Mouse (Mus musculus) urinary bladder, postnatal 25 days (tissue): ENCODE measurements around the gene Lipa.
A peak's percentile ranks its signal among the peaks of the same experiment; 100 is the strongest.

Source experiments
- DNase-seq: peaks from one replicate; pipeline ENCODE4 v3.0.0; 2022; ENCODE audit warnings: low spot score

Gene Lipa

DNA sequence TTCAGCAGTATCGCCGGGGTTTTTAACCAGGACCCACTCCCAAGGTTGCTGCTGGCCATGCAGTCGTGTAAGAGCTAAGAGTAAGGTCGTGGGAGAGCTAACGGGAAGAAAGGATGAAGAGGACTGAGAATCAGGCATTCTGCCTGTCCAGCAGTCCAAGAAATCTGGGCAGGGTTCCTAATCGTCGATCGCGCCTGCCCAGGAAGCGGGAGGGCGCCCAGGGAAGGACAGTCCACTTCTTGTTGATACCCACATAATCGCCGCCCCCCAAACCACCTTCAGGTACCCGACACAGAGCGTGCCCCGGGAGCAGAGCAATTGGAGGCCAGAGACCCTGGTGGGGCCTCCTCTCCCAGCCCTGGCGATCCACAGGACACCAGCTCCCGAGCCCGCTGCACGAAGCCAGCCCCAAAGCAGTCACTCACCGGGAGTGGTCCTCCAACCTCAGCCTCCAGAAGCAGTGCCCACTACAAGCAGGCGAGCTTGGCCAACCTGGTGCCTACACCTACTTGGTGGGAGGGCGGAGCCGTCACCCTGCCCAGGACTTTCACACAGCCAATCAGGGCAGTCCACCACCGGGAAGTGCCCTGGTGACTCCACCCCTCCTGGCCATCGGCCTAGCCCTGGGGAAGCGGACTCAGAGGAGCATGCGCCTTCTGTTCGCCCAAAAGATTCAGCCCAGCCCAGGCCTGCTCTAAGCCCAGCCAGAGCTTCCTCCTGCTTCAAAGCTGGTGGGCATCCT is at the start of gene Lipa:
TSS of gene Lipa (minus strand) at position 534 of the 742 bp plus-strand sequence.
- peak; percentile 86 for DNase-seq

DNA sequence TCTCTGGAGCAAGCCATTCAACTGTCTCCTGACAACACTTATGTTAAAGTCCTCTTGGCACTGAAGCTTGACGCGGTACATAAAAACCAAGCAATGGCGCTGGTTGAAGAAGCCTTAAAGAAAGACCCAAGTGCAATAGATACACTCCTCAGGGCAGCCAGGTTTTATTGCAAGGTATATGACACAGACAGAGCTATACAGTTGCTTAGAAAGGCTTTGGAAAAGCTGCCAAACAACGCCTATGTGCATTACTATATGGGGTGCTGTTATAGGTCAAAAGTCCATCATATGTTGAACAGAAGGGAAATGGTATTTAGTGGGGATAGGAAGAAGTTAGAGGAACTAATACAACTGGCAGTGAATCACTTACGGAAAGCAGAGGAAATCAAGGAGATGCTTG is 46.4 kb upstream of the Lipa start:
- DNase-seq, result no peak

DNA sequence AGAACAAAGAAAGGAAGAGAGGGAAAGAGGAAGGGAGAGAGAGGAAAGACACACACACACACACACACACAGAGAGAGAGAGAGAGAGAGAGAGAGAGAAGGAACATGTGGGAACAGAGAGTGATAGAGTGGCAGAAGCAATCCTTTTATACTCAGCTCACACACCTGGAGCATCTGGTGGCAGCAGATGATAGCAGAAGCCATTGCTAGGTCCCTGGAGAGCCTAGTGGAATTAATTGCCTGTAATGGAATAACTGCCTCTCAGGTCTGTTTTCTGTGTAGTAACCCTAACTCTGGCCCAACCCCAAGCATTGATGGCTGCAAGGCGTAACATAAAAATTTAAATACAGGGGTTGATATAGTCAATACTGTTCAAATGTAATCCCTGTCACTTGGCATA is 43.8 kb upstream of the Lipa start:
- DNase-seq, result no peak

DNA sequence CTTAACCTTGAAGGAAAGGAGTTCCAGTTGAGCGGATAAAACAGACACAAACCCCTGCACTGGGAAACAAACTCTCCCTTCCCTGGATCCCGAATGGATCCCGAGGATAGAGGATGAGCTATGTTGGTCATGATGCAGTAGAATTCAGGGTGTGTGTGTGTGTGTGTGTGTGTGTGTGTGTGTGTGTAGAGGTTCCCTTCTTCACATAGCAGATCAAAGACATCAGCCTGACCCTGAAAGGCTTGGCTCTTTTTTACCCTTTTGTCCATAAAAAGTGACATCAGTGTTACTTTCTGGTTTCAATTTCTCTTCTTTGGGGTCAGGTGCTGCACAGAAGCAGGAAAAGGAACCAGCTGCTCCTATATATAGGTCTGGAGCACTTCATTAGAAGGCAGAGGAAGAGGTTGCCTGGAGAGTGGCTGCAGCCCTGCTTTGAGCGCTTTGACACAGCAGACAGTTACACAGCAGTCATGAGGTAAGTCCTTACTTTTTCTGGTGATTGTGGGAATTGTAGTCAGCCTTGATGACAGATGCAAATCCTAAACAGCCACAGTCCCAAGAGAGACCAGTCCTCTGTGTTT is 42.7 kb upstream of the Lipa start:
- DNase-seq, result no peak

DNA sequence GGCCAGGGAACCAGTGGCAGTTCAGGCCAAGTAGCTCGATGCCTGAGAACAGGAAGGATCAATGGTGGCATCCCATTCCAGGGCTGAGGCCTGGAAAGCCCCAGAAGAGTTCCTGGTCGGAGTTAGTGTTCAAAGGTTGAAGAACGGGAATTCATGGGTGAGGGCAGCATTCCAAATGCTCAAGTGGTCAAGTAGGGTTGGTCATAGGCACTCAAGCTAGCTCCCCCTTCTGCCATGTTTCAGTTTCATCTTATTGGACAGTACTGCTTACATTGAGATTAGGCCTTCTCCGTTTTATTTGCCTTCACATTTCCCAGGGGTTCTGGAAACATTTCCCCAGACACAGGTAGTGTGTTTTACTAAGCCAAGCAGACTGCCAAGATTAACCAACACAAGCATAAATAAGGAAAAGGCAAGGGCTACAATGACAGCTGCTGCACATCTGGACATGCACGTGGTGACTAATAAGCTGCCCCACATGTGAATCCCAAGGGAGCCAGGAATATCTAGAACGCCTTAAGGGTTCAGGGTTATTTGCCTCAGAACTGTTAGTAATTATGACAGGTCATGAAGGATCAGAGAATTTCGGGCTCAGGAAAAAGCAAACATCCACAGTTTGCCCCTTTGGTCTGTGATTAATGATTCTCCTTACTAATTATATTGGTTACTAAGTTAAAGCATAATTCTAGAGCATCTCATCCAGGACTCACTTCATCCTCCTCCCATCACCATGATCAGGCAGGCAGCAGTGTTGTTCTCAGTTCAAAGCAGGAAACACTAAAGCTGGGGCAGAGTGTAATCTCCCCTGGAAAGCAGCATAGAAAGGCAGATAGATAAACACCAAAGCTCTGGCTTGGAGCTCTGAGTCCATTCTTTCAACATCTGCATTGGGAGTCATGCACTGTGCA is 42.0 kb upstream of the Lipa start:
- DNase-seq, result no peak

DNA sequence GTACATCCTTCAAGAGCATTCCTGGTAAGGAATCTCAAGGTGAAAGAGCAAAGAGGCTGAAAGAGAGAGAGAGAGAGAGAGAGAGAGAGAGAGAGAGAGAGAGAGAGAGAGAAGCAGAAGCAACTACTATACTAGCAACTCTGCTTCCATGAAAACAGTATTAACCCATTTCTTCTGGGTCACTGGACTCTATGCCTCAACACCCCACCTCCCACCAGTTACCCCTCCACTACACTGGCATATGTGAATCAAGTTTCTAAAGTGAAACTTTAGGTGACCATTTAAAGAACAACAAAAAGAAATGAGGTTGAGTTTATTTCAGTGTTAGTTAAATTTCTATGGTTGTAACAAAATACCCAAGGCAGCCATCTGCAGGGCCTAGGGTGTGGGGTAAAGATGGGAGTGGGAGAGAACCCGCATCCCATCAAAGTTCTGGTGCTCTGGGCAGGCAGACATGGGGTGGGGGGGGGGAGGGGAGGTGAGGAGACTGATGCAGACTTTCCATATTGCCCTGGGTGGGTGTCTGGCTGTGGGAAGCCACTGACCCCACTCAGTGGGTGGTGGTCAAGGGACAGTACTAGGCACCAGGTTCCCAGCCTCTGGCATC is 39.0 kb upstream of the Lipa start:
- no peak for DNase-seq

DNA sequence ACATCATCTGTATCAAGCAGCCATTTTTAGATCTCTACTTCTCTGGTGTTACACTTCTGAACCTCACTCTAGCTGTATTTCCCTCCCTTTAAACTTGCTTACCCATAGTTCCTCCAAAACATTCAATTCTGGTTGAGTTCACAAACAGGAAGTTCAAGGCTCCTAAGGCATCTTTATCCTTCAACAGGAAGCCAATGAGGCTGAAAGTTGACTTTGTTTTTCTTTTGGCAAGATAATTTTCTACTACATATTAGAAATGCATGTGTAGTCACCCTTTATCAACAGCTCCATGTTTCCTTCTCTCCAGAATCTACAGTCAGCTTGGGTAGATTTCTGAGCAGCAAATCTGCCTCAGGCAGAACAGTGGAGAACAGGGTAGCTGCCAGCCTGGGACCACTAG is 35.3 kb upstream of the Lipa start:
- DNase-seq, result no peak

DNA sequence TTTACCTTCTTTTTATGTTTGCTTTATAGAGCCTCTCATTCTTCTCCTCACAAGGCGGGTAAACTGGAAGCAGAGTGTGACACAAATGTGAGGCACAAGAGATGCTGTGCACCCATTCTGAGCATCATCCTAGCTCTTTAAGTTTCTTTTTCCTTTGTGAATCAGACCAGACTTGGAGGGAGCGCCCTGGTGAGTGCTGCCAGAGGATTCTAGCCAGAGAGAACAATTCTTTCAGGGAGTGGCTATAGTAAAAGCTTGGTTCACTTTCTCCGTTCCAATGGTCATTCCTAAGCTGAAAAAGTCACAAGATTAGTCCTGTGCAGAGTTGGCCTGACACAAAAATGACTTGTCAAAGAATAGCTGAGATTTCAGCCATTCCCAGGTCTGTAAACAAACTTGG is 29.3 kb upstream of the Lipa start:
- DNase-seq, result no peak

DNA sequence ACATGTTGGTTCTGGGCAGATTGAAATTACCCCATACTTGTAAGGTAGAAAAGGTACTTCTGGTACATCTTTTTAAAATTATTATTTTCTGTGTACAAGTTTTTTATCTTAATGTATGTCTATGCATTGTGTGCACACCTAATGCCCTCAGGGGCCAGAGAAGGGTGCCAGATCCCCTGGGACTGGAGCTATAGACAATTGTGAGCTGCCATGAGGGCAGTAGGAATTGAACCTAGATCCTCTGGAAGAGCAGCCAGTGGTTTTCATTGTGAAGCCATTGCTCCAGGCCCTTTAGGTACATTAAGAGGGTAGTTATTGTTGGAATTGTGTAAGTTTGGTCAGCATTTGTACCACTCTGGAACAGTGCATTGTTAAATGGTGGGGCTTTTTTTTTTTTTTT is 26.8 kb upstream of the Lipa start:
- DNase-seq, result no peak

DNA sequence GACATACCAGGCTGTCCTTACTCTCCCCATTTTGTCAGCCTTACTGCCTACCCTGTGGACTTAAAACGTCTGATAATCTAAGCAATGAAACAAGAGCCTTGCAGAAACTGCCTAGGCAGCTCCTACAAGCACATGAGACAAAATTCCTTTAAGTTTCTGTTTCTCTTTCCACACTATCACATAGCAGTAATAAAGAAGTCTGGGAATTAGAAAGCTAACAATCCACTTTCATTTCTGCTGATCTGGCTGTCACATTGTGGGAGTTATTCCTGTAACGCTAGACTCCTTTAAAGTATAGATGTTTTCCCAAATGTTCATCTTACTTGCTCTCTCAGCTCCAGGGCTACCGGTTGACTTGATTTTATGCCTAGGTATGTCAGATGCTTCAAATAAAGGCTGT is 26.2 kb upstream of the Lipa start:
- no peak for DNase-seq

DNA sequence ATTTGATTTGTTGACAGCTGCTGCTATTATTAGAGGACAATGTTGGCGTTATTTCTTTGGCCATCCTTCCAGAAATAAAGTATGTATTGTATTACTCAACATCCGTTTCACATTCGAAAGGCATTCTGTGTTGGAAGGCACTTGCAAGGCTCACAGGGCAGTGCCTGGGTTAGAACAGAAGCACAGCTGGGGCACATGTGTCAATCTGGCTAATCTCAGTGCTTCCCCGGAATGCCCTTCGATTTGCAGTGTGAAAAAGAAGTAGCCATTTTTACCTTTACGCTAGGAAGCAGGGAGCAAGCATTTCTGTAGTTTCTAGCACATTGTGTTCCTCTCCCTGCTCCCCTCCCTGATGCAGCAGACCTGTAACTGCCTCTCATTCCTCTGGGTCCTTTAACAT is 25.7 kb upstream of the Lipa start:
- DNase-seq, result no peak

DNA sequence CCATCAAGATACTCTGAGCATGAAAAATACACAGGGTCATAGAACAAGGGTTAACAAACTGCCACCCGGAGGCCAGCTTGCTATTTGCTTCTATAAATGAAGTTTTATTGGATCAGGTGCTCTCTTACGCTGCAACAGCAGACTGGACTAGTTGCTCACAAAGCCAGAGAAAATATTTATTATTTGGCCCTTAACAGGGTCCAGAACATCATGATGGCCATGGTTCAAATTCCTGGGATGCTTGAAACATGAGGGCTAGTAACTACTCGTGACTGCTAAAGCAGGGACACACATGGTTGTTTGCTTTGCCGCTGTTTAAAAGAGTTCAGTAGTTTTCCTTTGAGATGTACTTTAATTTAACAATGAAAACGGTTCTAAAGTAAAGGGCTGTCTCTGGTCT is 24.7 kb upstream of the Lipa start:
- DNase-seq, result no peak

DNA sequence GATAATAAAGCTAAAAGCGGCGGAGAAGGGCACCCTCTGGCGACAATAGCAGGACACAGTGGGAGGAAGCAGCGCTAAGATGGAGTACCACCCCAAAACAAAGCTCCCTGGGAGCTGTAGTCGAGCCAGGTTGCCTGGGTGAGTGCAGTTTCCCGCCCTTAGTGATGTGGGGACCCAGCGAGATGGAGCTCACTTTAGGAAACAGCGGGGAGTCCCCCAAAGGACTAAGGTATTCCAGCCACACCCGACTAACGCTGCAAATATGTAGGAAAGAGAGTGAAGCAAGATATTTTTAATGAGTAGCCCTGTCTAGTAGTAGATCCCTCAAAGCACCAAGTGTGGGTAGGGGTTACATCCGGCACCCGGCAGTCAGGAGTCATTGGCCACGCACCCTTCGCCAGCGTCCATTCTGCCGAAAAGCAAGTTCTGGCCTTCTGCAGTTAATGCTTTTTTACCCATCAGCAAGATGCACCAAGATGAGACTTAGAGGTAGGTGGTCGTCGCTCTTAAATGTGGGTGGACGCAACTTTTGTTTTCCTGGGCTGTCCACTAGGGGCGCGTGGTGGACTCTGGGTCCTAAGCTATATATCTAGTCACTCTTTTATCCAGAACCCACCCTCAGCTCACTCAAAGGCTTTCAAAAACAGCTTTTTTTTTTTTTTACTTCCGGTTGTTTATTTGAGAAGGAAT is 23.4 kb upstream of the Lipa start, which contains the start of gene Ifit2:
TSS of gene Ifit2 (plus strand) at position 161 of the 690 bp plus-strand sequence.
- DNase-seq, result peak; percentile 31

DNA sequence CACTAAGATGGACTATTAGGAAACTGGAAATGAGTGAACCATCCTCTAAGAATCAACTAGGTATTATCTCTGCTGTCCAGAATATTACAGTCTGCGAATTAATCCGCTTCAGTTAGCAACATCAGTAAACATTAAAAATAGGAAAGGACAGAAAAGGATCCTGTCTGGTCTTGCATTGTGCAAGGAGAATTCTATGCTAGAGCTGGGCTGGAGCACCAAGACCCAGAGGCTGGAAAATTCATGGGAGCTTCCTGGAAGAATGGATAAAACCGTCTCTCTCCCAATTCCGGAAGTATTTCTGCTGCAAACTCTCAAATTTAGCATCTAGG is 22.9 kb upstream of the Lipa start:
- DNase-seq, result no peak

DNA sequence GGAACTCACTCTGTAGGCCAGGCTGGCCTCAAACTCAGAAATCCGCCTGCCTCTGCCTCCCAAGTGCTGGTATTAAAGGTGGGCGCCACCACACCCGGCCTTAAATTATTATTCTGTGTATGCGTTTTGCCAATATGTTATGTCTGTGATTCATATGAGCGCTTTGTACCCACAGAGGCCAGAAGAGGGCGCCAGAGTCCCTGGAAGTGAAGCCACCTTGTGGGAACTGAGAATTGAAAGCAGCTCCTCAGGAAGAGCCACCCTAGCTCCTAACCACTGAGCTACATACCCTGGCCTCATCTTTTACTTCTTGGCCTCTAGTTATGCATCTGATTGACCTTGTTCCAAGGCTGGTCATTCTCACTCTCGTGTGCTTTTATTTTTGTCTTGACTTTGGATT is 20.7 kb upstream of the Lipa start:
- peak; percentile 75 for DNase-seq

DNA sequence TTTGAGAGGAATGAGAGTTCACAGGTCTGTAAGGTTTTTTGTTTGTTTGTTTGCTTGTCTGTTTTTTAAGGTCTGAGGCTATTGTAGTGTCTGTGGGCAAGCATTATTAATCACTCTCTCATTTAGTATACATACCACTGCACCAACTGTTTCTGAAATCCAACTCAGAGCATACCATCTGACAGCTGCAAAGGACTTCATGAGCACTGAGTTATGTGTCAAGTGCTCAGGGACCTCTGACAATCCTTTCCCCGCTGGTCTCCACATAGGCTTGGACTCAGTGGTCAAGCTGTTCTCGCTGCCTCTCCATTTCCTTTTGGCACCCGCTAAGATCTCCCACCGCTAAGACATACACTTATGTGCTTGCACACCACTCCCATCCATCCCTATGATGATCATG is 18.9 kb upstream of the Lipa start:
- DNase-seq, result no peak

DNA sequence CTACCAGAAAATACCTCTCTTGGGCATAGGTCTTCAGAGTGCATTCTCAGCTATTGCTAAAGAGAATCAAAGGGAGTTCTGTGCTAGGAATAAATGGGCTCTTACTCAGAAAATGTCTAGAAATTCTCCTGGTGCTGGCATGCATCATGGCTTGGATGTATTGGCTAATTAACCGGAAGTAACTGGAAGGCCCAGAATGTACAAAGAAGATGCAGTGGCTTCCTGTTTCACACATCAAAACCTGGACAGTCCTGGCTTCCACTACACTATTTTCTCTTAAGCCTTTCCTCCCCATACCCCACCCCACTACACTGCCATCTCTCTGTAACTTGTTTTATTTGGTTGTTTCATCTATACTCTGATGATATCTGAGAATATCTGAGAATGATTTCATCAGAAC is 12.1 kb upstream of the Lipa start:
- DNase-seq, result no peak

DNA sequence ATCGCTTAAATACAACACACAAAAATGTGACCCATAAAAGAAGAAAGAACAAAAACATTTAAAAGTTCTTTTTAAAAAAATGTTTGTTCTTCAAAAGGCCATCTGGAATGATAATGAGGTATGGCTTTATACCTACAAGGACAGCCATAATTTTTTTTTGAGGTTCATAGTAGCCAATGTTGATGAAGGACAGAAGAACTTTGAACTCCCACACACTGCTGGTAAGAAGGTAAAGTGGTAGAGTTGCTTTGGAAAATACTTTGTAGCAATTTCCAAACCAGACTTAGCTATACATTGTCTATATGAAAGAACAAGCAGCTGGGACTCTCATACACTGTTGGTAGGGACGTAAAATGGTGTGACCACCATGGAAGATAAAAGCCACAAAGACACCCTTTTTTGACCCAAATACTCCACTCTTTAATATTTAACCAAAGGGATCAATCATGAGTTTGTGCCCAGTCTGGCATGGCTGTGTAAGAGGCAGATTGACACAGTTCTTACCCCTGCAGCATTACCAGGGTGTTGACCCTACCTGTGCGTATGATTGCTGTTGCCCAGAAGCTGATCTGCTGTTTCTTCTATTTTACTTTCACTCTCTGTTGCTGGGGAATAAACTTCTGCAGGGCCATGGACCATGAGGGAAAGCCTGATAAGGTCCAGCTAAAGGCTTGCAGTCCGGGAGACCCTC is 4.9 kb upstream of the Lipa start:
- no peak for DNase-seq

DNA sequence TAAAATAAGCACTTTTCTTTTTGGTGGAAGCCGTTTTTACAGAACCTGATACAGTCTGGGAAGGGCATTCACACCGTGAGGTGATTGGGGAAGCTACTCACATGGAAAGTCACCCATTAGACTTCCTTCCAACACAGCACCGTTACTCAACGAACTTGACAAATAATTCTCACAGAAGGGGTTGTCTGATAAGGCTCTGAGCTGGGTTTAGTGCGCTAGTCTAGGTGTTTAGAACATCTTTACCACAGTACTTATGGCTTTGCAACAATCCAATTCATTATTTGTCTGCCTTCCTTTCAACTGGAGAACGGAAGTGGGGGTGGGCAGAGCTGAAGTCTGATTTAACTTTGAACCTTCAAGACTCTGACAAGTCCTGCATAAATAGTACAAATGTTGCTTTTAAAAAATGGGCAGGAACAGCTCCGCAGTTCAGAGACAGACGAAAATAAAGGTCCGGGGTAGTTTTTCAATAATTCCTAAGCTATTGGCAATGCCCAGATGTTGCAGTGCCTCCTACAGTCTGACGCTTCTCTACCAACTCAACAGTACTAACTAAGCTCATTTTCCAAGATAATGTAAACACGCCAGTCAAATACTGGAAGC is 852 bp downstream of the Lipa start:
- no peak for DNase-seq

DNA sequence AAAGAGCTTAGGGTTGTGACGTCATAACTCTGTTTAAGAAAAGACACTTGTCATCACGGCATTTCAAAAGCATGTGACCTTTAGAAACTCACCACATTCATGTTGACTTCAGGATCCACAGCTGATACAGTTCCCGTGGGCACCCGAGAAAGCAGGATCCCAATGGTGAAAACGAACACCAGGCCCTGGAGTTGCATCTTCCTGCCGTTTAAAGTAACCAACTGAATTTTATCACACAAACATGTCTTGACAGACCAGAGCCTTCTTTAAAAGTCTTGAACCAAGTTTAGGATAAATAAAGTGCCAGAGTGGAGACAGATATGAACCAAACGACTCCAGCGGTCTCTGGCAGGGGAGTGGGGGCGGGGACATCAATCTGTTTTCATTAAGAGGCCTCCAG is 2.6 kb downstream of the Lipa start:
- no peak for DNase-seq

DNA sequence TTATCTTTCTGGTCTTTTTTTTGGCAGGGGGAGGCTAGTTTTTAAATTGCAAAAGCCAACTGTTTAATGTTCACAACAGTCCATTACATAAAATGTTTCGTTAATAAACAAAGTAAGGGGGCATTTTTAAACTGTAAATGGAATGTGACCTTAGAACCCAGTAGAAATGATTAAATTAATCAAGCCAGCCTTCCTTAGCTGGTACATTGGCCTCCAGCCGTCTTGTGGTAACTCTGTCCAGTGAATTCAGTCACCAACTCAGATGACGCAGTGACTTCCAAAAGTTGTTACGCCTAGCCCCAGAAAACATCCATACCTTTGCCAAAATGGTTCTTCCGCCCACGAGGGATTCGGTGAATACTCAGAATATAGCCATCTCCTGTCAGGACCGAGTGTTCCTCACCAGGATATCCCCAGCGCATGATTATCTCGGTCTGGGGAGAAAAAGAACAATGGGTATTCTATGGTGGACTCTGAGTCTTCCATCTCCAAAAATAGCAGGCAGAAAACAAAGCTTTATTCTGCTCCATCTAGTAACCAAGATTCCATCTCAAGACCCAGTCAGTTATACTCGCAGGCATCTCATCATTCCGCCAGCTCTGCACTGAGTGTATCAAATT is 4.1 kb downstream of the Lipa start:
- no peak for DNase-seq
